Mouse (Mus musculus) myocyte (in vitro differentiated cells): ENCODE measurements around the gene Igf1r.

ENCODE experiments used
- CEBPB ChIP-seq: IDR thresholded peaks from 2 replicates; pipeline ENCODE4 v1.6.1; 2011; ENCODE audit warnings: mild to moderate bottlenecking, moderate library complexity; ENCODE audit not compliant: poor library complexity, insufficient read depth, severe bottlenecking
- E2F4 ChIP-seq: IDR thresholded peaks from one replicate; pipeline ENCODE4 v1.6.1; 2011; ENCODE audit warnings: mild to moderate bottlenecking, control low read depth, moderate library complexity; ENCODE audit not compliant: insufficient read depth
- MAX ChIP-seq: IDR thresholded peaks from one replicate; pipeline ENCODE4 v1.6.1; 2011; ENCODE audit warnings: low read depth, mild to moderate bottlenecking, control low read depth
- MYOD1 ChIP-seq, 3 experiments: IDR thresholded peaks; one replicate each; pipeline ENCODE4 v1.6.1; 2011; ENCODE audit warnings: control low read depth in 2 of 3, low read depth in 2 of 3, mild to moderate bottlenecking in 2 of 3, moderate library complexity in 1 of 3; ENCODE audit not compliant: insufficient read length in 2 of 3, control insufficient read depth in 1 of 3
- MYOG ChIP-seq, 3 experiments: IDR thresholded peaks; one replicate each; pipeline ENCODE4 v1.6.1; 2011; ENCODE audit warnings: control low read depth in 2 of 3, low read depth in 2 of 3, mild to moderate bottlenecking in 2 of 3; ENCODE audit not compliant: insufficient read length in 2 of 3, control insufficient read depth in 1 of 3, insufficient read depth in 1 of 3
- POLR2A ChIP-seq: IDR thresholded peaks from one replicate; pipeline ENCODE4 v1.6.1; 2011; ENCODE audit warnings: low read depth, mild to moderate bottlenecking, control low read depth, moderate library complexity; ENCODE audit not compliant: insufficient read length
- POLR2AphosphoS2 ChIP-seq: IDR thresholded peaks from one replicate; pipeline ENCODE4 v1.6.1; 2011; ENCODE audit warnings: low read depth, control low read depth; ENCODE audit not compliant: insufficient read length
- REST ChIP-seq: IDR thresholded peaks from one replicate; pipeline ENCODE4 v1.6.1; 2011; ENCODE audit warnings: mild to moderate bottlenecking, control low read depth, moderate library complexity; ENCODE audit not compliant: insufficient read depth, insufficient read length
- SRF ChIP-seq: IDR thresholded peaks from one replicate; pipeline ENCODE4 v1.6.1; 2011; ENCODE audit warnings: low read depth; ENCODE audit not compliant: control insufficient read depth, insufficient read length
- TCF12 ChIP-seq: IDR thresholded peaks from one replicate; pipeline ENCODE4 v1.6.1; 2011; ENCODE audit warnings: mild to moderate bottlenecking, control low read depth; ENCODE audit not compliant: poor library complexity, insufficient read depth, severe bottlenecking
- TCF3 ChIP-seq: IDR thresholded peaks from one replicate; pipeline ENCODE4 v1.6.1; 2011; ENCODE audit warnings: low read depth, control low read depth; ENCODE audit not compliant: insufficient read length
- USF1 ChIP-seq: IDR thresholded peaks from one replicate; pipeline ENCODE4 v1.6.1; 2011; ENCODE audit warnings: low read depth, mild to moderate bottlenecking, control low read depth, moderate library complexity

DNA sequence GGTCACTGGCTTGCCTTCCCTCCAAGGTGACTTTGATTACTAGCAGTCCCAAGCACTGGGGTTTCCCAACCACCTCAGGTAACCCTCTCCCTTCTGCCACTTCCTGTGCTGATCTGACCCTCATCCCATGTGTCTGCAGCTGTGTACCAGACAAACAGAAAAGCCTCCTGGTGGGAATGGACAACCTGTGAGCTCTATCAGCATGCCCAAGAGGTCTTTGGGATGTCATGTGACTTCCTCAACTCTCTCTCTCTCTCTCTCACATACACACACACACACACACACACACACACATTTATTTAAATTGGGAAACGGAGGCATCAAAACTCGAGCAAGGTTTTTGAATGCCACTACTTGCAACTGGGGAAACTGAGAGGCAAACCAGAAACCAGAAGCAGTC, 305.1 kb downstream of the Igf1r start:
- TF ChIP-seq POLR2A = no peak
- TF ChIP-seq POLR2AphosphoS2 = no peak
- no peak for TF ChIP-seq E2F4
- no peak for TF ChIP-seq MYOG (IDR thresholded peaks at IDR 0.05; ENCODE audit: control insufficient read depth in 1 of 3, insufficient read depth in 1 of 3, insufficient read length in 2 of 3, low read depth in 2 of 3)
- no peak for TF ChIP-seq USF1
- no peak for TF ChIP-seq TCF3
- TF ChIP-seq MAX = no peak
- TF ChIP-seq REST = no peak
- no peak for TF ChIP-seq TCF12
- no peak for TF ChIP-seq MYOD1 (IDR thresholded peaks at IDR 0.05; ENCODE audit: control insufficient read depth in 1 of 3, insufficient read length in 2 of 3, low read depth in 2 of 3)
- no peak for TF ChIP-seq CEBPB
- no peak for TF ChIP-seq SRF
